Mouse (Mus musculus) lung, postnatal 4 days (tissue): ENCODE measurements around the gene Pbx4.

Source experiments
- DNase-seq, 2 experiments: peaks; one replicate each; pipeline ENCODE4 v3.0.0; 2021

The Pbx4 gene

DNA sequence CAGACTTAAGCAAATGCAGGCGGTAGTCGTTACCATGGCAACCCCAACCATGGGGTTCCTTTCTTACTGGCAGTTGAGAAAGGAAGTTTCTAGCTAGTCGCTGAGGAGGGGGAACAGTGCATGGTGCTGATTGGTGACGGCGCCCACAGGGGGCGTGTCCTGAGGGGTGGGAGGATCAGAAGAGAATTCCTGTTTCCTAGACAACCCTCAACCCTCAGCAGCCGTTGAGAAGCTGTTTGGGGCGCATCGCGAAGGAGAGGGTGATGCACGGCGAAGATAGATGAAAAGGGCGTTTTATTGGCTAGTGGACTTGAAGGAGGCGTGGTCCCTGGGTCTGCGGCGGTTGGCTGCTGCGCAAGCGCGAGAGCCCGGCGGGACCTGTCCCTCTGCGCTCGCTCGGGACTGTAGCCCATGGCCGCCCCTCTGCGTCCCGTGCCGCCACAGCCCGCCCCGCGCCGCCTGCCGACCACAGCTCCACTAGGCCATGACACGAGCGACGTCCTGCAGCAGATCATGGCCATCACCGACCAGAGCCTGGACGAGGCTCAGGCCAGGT lies at the start of gene Pbx4:
Gene Pbx4, plus strand, starts transcription at position 194 of the 556 bp plus-strand sequence.
- DNase-seq: peak; percentile 85 to 88

GRCm38 (mm10) chr8:69789105-69789504 lies 43.2 kb upstream of the Pbx4 start:
- DNase-seq: no peak

DNA sequence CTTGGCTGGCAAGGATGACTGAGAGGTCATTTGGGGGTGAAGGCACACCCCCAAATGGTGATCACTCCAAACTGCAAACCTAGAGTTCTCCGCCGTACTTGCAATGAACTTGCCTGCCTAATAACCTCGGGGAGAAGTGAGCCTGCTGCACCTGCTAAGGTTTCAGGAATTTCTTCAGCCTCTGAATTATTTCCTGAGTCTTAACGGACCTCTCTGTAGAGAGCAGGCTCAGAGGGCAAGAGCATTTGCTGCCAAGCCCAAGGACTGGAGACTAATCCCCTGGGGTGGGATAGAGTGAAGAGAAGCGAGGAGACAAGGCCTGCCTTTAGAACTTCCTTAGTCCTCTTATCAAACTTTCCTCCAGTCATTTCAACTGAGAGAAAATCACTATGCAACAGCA lies 42.6 kb upstream of the Pbx4 start:
- DNase-seq: no peak

GRCm38 (mm10) chr8:69790364-69790763 lies 41.9 kb upstream of the Pbx4 start:
- no peak for DNase-seq

DNA sequence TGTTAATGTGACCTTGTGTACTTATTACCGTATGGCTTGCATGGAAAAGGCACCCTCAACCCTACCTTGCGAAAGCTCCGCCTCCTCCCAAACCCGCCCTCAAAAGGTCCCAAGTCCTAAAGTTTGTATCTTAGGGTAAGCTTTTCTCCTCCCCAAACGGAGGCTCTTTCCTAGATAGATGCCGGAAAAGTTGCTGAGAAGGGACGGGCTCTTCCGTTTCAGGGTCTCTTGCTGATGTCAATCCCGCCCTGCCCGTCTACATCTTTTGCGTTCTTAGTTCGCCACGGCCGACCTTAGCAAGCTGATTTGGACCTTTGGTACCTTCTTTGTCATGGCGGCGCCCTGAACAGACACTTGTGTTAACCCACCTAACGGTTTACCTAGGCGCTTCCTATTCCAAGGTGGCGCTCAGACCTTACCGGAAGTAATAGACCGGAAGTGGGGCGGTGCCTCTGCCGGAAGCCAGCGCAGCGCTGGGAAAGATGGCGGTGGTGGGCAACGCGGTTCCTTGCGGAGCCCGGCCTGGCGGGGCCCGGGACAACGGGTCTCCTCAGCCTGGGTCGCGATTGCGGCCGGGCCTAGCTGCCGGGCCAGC lies 41.4 kb upstream of the Pbx4 start, which contains the start of the genes Atp13a1 and Zfp866:
Gene Atp13a1, plus strand, starts transcription at position 391 of the 595 bp plus-strand sequence.
Gene Zfp866, minus strand, starts transcription at position 406 of the 595 bp plus-strand sequence.
- DNase-seq: peak; percentile 90 to 92

DNA sequence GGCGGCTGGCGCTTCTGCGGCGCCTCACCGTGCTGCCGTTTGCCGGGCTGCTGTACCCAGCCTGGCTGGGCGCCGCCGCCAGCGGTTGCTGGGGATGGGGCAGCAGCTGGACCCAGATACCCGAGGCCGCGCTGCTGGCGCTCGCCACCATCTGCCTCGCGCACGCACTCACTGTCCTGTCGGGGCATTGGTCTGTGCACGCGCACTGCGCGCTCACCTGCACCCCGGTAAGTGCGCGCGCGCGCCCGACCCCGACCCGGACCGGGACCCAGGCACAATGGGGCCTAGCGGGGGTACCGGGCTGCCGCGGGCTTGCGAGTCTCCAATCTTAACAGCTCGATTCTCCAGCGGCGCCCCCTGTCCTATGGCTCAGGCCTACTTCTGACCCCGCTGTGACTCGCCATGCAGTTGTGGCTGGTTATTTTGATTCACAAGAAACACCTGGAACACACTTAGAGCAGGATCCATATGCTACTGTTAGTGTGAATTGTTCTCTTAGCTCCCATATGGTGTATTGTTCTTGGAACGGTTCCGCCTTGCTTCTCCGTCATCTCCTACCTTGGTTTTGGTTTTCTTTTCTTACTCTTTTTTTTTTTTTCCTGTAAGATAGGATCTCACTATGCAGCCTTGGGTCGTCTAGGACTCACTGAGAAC lies 40.7 kb upstream of the Pbx4 start:
- peak in 1 of 2 experiments; percentile 37 for DNase-seq

DNA sequence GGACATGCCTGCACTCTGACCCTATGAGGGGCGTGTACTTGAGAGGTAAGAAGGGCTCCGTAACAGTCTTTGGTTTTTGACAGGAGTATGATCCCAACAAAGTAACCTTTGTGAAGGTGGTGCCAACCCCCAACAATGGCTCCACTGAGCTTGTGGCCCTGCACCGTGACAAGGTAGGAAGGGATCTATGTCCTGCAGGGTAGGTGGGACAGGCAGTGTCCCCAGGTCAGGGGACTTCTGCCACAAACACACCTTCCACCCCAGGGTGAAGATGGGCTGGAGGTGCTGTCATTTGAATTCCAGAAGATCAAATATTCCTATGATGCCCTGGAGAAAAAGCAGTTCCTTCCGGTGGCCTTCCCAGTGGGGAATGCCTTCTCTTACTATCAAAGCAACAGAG lies 38.6 kb upstream of the Pbx4 start:
- no peak for DNase-seq

GRCm38 (mm10) chr8:69794096-69794495 lies 38.2 kb upstream of the Pbx4 start:
- no peak for DNase-seq

DNA sequence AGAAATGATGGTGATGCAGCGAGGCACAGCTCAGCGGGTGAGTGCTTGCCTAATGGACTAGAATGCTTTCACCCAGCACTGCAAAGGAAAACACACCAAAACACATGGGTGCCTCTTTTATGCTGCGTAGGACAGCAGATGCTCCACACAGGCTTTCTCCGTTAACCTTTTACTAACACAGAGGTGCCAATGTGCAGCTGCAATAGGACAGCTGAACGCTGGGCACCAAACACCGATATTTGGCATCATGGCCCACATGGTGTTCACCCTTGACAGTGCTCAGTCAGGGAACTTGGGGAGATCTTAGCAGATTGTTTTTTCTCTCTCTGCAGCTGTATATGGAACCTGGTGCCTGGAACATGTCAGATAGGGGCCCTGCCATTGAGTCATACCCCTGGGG lies 37.4 kb upstream of the Pbx4 start:
- DNase-seq: no peak

DNA sequence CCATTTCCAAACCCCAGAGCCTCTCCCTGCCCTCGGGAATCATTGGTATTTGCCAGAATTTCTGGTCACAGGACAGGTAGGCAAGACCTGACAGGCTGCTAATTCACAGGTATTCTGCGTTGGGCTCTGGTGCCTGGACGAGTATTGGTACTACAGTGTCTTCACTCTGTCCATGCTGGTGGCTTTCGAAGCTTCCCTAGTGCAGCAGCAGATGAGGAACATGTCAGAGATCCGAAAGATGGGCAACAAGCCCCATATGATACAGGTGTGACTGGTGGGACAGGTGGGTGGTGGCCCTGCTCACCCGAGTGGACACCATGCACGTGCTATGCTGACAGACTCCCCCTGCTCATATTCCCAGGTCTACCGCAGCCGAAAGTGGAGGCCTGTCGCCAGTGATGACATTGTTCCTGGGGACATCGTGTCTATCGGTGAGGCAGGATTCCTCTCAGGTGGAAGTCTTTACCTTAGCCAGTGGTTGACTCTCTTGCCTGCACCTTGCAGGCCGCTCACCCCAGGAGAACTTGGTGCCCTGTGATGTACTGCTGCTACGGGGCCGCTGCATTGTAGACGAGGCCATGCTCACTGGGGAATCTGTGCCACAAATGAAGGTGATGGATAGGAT lies 35.5 kb upstream of the Pbx4 start:
- DNase-seq: no peak

- DNase-seq: no peak
These were observed 34.6 kb upstream of the Pbx4 start for GRCm38 (mm10) chr8:69797661-69798060.

DNA sequence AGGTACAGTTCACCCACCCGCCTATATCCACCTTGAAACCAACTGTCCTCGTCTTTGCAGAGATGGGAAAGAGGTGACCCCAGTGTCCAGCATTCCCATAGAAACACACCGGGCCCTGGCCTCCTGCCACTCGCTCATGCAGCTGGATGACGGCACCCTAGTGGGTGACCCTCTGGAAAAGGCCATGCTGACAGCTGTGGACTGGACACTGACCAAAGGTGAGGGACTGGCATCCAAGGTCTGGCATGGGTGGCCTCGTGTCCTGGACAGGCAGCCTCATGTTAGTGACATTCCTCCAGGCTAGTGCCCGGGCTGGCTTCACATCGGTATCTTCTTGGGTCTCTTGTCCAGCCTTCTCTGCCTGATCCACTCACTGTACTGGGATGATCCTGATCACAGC lies 33.0 kb upstream of the Pbx4 start:
- DNase-seq: no peak

DNA sequence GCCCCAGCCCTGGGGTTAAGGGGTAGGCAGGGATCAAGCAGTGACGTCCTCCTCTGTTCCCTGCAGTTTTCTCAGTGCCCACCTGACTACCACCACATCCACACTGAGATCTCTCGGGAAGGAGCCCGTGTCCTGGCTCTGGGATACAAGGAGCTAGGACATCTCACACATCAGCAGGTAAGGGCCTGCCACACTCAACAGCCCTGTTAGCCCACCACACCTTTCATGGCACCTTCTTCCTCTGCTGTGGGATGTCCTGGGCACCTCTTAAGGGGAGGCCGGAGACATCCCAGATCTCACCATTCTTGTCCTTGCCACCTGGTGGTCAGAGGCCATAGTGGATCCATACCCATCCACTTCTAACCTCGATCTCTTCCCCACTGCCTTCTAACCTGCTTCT lies 32.3 kb upstream of the Pbx4 start:
- no peak for DNase-seq

GRCm38 (mm10) chr8:69801796-69802195 lies 30.5 kb upstream of the Pbx4 start:
- peak in 1 of 2 experiments; percentile 9 for DNase-seq

DNA sequence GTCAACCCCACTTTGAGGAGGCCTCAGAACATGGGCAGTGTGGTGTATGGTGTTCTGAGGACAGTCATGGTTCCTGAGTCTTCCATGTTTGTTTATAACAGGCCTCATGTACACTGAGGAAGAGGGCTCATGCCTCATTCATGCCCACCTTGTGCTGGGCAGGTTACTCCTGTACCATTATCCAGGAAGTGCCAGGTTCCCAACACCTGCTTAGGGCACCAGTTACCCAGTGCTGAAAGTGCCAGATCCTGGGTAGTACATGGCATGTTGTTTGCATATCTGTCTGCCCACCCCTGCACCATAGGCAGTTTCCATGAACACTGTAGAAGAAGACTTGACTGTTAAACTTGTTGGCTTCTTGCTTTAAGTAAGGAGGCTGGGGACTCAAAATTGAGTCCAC lies 30.1 kb upstream of the Pbx4 start:
- no peak for DNase-seq

- peak in 1 of 2 experiments; percentile 17 for DNase-seq
These were observed 28.9 kb upstream of the Pbx4 start for GRCm38 (mm10) chr8:69803366-69803765.

DNA sequence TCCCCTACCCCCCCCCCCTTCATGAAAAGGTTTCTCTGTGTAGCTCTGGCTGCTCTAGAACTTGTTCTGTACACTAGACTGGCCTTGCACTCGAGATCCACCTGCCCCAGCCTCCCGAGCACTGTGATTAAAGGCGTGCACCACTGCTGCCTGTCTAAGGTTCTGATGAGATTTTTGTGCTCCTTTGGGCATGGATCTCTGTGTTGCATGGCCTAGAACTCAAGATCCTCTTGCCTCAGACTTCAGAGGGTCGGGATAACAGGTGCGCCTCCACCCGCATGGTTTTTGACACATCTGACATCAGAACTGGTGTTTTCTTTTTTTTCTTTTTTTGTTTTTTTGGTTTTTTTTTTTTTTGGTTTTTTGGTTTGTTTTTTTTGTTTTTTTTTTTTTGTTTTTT lies 27.8 kb upstream of the Pbx4 start:
- no peak for DNase-seq

DNA sequence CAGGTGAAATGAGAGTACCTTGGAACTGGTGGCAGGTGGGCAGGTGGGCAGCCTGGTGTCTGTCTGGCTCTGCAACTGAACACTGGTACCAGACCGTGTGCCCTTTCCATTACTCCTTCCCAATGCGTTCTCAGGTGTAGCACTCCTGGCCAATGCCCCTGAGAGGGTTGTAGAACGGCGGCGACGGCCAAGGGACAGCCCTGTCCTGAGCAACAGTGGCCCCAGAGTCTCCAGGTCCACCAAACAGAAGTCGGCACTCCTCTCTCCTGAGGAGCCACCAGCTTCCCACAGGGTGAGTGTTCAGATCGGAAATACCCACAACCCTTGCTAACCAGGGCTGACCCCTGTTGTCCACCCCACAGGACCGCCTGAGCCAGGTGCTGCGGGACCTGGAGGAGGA lies 27.2 kb upstream of the Pbx4 start:
- DNase-seq: peak in 1 of 2 experiments; percentile 19

DNA sequence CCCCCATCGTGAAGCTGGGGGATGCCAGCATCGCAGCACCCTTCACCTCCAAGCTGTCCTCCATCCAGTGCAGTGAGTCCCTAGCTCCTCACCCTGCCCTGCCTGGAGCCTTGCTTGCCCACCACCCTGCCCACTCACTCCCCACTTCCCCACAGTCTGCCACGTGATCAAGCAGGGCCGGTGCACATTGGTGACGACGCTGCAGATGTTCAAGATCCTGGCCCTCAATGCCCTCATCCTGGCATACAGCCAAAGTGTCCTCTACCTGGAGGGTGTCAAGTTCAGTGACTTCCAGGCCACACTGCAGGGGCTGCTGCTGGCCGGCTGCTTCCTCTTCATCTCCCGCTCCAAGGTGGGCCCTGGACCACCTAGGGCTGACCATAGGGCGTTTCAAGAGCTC lies 26.8 kb upstream of the Pbx4 start:
- DNase-seq: no peak

DNA sequence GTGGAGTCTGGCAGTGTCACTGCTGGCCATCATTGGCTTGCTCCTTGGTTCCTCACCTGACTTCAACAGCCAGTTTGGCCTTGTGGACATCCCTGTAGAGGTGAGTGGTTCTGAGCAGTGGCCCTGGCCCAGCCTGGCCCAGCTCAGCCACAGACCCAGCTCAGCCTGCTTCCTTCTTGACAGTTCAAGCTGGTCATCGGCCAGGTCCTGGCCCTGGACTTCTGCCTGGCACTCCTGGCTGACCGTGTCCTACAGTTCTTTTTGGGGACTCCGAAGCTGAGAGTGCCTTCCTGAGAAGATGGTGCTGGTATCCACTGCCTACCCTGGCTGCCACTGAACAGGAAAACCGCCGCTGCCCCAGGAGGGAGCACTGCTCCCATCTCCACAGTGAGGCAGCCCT lies 25.1 kb upstream of the Pbx4 start:
- peak in 1 of 2 experiments; percentile 21 for DNase-seq

GRCm38 (mm10) chr8:69808094-69808863 lies 24.0 kb upstream of the Pbx4 start, which contains the start of gene Gmip:
Gmip (plus strand) TSS chr8:69808679.
- DNase-seq: peak; percentile 85 to 90

GRCm38 (mm10) chr8:69808864-69809403 lies 23.4 kb upstream of the Pbx4 start:
- peak; percentile 41 to 49 for DNase-seq

DNA sequence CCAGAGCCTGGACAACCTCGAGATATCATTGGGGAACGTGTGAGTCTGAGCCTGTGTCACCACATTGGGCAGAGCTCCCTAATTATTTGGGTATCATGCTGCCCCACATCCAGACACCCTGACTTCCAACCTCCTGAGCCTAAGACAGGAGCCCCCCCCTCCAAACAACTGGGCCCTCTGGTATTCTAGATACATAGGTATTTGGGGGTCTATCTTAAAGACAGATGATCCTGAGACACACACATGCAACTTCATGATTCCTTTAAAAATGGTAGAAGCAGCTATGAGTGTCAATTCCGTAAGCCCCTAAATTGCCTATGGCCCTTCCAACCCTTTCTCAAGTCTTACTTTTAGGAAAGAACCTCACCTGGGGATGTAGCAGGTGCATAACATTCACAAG lies 22.5 kb upstream of the Pbx4 start:
- DNase-seq: peak in 1 of 2 experiments; percentile 7
